ENCODE assay signal across 8 mouse cellular contexts in the genomic region with DNA sequence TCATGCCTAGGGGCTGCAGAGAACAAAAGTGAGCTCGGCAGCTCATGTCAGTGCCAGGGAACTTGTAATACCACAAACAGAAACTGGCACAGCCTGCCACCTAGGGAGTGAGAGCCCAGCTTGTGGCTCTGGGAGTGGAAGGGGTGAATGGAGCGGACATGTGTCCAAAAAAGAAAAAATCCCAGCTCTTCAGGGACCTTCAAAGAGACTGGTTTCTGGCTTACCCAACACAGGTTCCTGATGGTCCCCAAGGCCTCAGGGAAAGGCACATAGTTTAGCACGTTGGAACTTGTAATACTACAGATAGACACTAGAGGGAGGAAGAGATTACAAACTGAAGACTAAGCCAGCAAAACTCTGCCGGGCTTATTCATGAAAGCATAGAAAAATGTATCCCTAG.
DNase-seq lines count a peak whose midpoint lies in the region; ATAC-seq lines count a peak whose summit lies in the region.

No protein-coding gene starts in this region.

- H3K9me3 ChIP-seq in forebrain, embryonic 12.5 days: no peaks in the 10 kb centered on the region

- ATAC-seq in forebrain, embryonic 12.5 days (ENCODE audit: low FRiP score): peak; percentile 27; the same call in 1 of the 2 replicates
- peak; percentile 92 for ATAC-seq in megakaryocyte, adult 5-6 weeks (ENCODE audit: poor library complexity, severe bottlenecking)

- H3K36me3 ChIP-seq in forebrain, embryonic 12.5 days (replicated peaks): no peaks in the 10 kb centered on the region; the same call in 1 of the 2 replicates

- H3K4me2 ChIP-seq in forebrain, embryonic 12.5 days: no peak overlapping the region

- no peak overlapping the region for H3K4me3 ChIP-seq in forebrain, embryonic 12.5 days (replicated peaks)

- 31% methylated on average over 4 of the region's 4 CpGs for WGBS in forebrain, embryonic 12.5 days

- DNase-seq in heart, adult 8-10 months (ENCODE audit: low spot score): peak; percentile 63
- no peak for DNase-seq in heart, postnatal 4 days
- DNase-seq in 3134 (ENCODE audit: extremely low read depth, insufficient read length, low spot score): peak; percentile 36
- DNase-seq in R1 (ENCODE audit: low read depth, low spot score): peak; percentile 59
- no peak for DNase-seq in left cerebral cortex, adult 8-10 months (ENCODE audit: low spot score in 2 of 2)
- DNase-seq in right cerebral cortex, postnatal 4 days: no peak

- H3K27me3 ChIP-seq in forebrain, embryonic 12.5 days: no peaks in the 10 kb centered on the region

- H3K9ac ChIP-seq in forebrain, embryonic 12.5 days: no peak overlapping the region

- H3K4me1 ChIP-seq in forebrain, embryonic 12.5 days: no peaks in the 10 kb centered on the region

- no peak overlapping the region for H3K27ac ChIP-seq in forebrain, embryonic 12.5 days

Comparison
In these comparisons a context has a peak if more than half of its experiments do, and no peak if none do; other contexts are left out.
1. DNase-seq: peak in heart, adult 8-10 months (single experiment), 3134 (single experiment) and R1 (single experiment); none in heart, postnatal 4 days (single experiment), left cerebral cortex, adult 8-10 months (0 of 2) and right cerebral cortex, postnatal 4 days (single experiment).